Mouse (Mus musculus): ENCODE data around the gene Nfil3.

Gene Nfil3

GRCm38 (mm10) chr13:52981441-52982281 is 788 bp upstream of the Nfil3 start:
- no peak for DNase-seq (ENCODE audit: low read depth, low spot score)

GRCm38 (mm10) chr13:52980211-52980950 is 492 bp downstream of the Nfil3 start:
- DNase-seq (ENCODE audit: low read depth, low spot score): peak; percentile 48

GRCm38 (mm10) chr13:52979331-52980051 is 1.4 kb downstream of the Nfil3 start:
- DNase-seq (ENCODE audit: low read depth, low spot score): no peak

- no peak for DNase-seq (ENCODE audit: low read depth, low spot score)
These were observed 2.4 kb downstream of the Nfil3 start for GRCm38 (mm10) chr13:52978321-52978981.

- DNase-seq (ENCODE audit: low read depth, low spot score): no peak
These were observed 3.1 kb downstream of the Nfil3 start for GRCm38 (mm10) chr13:52977757-52978156.

- no peak for DNase-seq (ENCODE audit: low read depth, low spot score)
These were observed 3.7 kb downstream of the Nfil3 start for GRCm38 (mm10) chr13:52977221-52977609.

- DNase-seq (ENCODE audit: low read depth, low spot score): no peak
These were observed 4.2 kb downstream of the Nfil3 start for GRCm38 (mm10) chr13:52976510-52977220.

GRCm38 (mm10) chr13:52976130-52976509 is 4.8 kb downstream of the Nfil3 start:
- DNase-seq (ENCODE audit: low read depth, low spot score): no peak

- DNase-seq (ENCODE audit: low read depth, low spot score): no peak
These were observed 6.2 kb downstream of the Nfil3 start for GRCm38 (mm10) chr13:52974676-52975075.

GRCm38 (mm10) chr13:52973427-52973826 is 7.4 kb downstream of the Nfil3 start:
- no peak for DNase-seq (ENCODE audit: low read depth, low spot score)

- no peak for DNase-seq (ENCODE audit: low read depth, low spot score)
These were observed 8.2 kb downstream of the Nfil3 start for GRCm38 (mm10) chr13:52972626-52973025.

- no peak for DNase-seq (ENCODE audit: low read depth, low spot score)
These were observed 10.0 kb downstream of the Nfil3 start for GRCm38 (mm10) chr13:52970876-52971275.

- no peak for DNase-seq (ENCODE audit: low read depth, low spot score)
These were observed 18.0 kb downstream of the Nfil3 start for GRCm38 (mm10) chr13:52962922-52963321.

GRCm38 (mm10) chr13:52962361-52962760 is 18.5 kb downstream of the Nfil3 start:
- DNase-seq (ENCODE audit: low read depth, low spot score): no peak

- no peak for DNase-seq (ENCODE audit: low read depth, low spot score)
These were observed 26.9 kb downstream of the Nfil3 start for GRCm38 (mm10) chr13:52953779-52954553.

- DNase-seq (ENCODE audit: low read depth, low spot score): no peak
These were observed 31.7 kb downstream of the Nfil3 start for GRCm38 (mm10) chr13:52949211-52949610.

GRCm38 (mm10) chr13:52947545-52947944 is 33.3 kb downstream of the Nfil3 start:
- no peak for DNase-seq (ENCODE audit: low read depth, low spot score)

GRCm38 (mm10) chr13:52945769-52946168 is 35.1 kb downstream of the Nfil3 start:
- no peak for DNase-seq (ENCODE audit: low read depth, low spot score)

GRCm38 (mm10) chr13:52944116-52944515 is 36.8 kb downstream of the Nfil3 start:
- no peak for DNase-seq (ENCODE audit: low read depth, low spot score)

GRCm38 (mm10) chr13:52942876-52943388 is 37.9 kb downstream of the Nfil3 start:
- DNase-seq (ENCODE audit: low read depth, low spot score): no peak
